Mouse (Mus musculus) testis, postnatal 10 days (tissue): ENCODE measurements at regions not wholly inside any gene's neighbourhood (a gene's known extent, or its start where the extent isn't known, plus 50 kb on each side); places are given as distances from the start of the nearest gene placed in this dataset.

Source experiments
- DNase-seq: peaks from one replicate; pipeline ENCODE4 v3.0.0; 2021; ENCODE audit warnings: low spot score

GRCm38 (mm10) chr6:50713297-50713696, 59.1 kb upstream of the Npvf start:
- no peak for DNase-seq

DNA sequence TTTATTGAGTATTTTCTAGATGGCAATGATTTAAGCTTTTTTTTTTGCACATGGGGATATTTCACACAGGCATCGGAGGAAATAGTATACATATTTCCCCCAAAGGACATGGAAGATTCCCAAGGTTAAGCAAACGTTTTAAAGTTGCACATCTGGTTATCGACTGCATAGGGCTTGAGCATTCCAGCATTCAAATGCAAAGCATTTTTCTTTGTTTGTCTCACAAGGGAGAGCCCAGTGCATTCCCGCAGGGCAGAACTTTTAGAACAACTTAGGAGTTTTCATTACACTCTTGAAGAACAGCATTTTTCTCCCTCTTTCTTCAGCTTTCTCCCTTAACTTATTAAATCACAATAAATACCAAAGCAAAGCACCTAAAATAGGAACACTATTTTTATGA, 64.4 kb upstream of the Npvf start:
- no peak for DNase-seq

- no peak for DNase-seq
Observed at GRCm38 (mm10) chr6:50720346-50720745, 66.1 kb upstream of the Npvf start.

- no peak for DNase-seq
Observed at GRCm38 (mm10) chr6:50725640-50726039, 71.4 kb upstream of the Npvf start.

DNA sequence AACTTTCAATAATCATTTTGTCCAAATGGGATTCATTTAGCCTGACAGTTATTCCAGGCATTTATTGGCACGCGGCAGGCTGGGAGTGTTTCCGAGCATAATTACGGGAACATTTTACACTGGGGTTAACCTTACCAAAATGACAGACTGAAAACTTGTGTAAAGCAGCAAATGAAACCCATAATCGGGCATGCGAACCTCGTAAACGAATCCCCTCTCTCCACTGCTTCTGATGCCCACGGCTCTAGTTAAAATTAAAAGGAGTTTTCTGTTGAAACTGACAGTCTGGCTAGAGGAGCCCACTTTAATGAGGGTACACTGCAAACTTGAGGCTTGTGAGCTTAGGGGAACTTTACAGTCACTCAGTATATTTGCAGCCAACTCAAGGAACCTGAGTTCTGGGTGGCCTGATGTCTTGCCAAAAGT, 71.9 kb upstream of the Npvf start:
- DNase-seq: no peak

- DNase-seq: no peak
Observed at GRCm38 (mm10) chr6:50730744-50731718, 76.8 kb upstream of the Npvf start.

- no peak for DNase-seq
Observed at GRCm38 (mm10) chr6:50734701-50735100, 80.5 kb upstream of the Npvf start.

DNA sequence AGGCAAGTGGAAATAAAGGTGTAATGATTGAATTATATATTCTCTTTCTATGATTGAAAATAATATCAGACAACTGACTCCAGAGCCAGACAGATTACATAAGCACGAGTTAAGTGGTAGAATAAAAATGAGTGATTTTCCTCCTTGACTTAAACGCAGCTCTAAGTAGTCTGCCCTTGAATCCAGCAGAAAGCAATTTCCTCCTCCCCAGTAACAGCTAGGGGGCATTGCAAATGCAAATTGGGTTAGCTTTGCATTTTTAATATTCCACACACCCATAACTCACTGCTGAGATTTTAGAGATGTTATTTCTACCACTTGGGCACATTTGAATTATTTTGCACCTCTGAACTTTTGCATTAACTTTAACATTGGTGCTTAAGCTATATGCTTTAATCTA, 81.6 kb upstream of the Npvf start:
- DNase-seq: no peak

- DNase-seq: no peak
Observed at GRCm38 (mm10) chr6:50742009-50742408, 87.8 kb upstream of the Npvf start.

GRCm38 (mm10) chr6:50744462-50745166, 90.4 kb upstream of the Npvf start:
- DNase-seq: no peak

- DNase-seq: no peak
Observed at GRCm38 (mm10) chr6:50753151-50753550, 98.9 kb upstream of the Npvf start.

DNA sequence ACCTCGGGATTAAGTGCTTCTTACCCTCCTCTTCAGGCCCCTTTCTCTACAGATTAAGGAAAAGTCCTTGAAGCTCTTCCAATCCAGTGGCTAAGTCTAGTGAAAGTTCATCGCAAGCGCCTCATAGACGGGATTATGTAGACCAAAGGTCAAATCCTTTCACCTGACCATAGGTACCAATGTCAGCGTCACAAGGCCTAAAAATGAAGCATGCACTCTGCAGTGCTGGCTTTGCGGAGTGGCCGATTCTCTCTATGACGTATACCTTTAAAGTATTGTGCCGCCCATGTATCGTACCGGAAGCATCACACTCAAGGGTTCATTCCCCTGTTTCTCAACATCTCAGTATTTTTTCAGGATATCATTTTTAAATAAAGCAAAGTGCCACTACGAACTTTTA, 100.5 kb upstream of the Npvf start:
- no peak for DNase-seq

- DNase-seq: no peak
Observed at GRCm38 (mm10) chr6:50760367-50760766, 106.1 kb upstream of the Npvf start.

DNA sequence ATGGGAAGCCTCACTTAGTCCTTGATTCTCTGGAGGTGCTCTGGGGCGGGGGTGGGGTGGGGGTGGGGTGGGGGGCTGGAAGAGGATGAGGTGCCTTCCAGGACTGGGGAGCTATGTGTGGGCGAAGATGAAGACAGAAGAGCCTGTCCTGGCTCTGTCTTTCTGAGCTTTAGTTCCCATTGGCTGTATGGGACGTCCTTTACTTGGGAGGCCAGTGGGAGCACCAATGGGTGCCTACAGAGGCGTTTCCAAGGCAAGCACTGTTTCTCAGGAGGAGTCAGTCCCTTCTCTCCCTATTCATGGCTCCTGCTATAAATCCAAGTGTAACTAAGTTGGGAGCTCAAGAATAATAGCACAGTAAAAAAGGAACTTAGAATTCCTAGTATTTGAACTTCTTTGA, 108.9 kb upstream of the Npvf start:
- peak; percentile 56 for DNase-seq

- no peak for DNase-seq
Observed at GRCm38 (mm10) chr6:50766442-50766915, 112.2 kb upstream of the Npvf start.

- DNase-seq: no peak
Observed at GRCm38 (mm10) chr6:50767126-50767525, 112.9 kb upstream of the Npvf start.

DNA sequence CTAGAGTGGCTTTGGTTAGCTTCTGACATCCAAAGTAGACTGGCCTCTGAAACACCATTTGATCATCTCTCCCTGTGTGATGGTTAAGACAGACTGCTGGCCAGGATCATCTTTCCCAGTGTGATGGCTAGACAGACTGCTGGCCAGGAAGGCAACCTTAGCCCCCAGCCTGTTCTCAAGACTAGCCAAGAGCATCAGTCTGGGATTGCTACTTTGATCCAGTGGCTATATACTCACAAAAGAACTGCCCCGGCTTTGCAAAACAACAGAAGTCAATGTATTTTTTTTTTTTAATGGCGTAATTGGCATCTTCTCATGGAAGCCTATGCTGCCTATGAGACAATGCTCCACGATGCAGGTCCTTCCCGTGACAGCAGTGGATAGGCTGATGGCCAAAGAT, 113.6 kb upstream of the Npvf start:
- DNase-seq: no peak

- DNase-seq: no peak
Observed at GRCm38 (mm10) chr6:50769101-50769500, 114.9 kb upstream of the Npvf start.

DNA sequence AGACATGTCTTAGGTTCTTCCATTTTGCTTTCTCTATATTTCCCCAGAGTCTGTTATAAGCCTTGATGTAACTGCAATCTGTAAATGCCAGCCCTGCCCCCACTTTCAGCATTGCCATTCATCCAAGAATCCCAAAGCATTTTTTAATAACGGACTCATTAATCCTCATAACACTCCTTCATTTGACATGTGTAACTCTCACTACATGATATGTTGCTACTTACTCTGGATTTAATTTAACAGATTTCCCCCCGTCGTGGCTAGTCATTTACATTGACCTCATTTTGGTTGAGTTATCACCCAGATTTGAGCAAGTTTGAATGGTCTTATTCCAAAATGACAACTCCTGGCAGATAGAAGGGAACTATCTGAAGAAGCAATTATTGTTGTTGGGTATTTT, 116.2 kb upstream of the Npvf start:
- no peak for DNase-seq

DNA sequence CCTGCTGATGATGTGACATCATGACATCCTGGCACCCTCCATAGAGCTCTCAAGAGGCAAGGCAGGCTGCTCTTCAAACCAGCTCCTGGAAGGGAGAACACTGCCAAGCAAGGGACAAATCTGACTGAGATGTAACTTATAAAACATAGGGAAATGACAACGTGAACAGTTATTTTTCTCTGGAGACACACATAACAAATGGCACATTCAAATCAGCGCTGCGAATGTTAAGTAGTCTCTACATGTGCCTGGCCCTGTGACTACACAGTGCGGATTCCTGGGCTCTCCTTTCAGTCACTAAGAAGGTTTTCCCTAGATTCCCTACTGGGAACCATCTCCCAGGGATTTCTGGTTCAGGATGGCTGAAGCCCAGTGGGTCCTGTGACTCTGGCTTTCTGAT, 121.4 kb upstream of the Npvf start:
- DNase-seq: no peak

DNA sequence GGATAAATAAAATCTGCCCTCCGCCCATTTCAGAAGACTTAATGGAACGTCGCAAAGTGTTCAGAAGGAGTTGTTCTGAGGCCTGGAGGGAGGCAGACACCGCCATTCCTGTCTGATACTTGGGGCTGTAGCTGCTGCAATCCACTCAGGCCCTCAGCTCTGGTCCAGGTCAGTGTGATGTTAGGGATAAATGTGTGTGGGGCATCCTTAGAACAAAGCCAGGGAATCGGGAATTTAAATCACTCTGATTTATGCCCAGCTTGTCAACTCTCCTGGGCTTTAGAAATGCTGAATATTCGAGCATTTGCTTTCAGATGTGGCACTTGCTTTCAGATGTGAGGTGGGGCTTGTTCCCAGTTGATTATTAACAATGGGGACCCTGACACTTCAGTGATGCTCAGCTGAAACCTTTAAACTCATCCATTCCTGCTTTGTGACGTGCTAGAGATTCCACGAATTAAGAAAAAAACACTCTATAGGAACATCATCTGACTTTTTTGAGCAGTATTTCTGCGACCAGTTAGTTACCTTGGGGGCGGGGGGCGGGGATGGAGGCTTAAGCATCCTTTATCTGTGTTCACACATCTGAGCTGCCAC, 122.1 kb upstream of the Npvf start:
- DNase-seq: no peak

GRCm38 (mm10) chr6:50776931-50777495, 122.8 kb upstream of the Npvf start:
- no peak for DNase-seq
